Mouse (Mus musculus): ENCODE data around the gene Bst2. TPM values are rescaled to one million over a fixed set of nuclear protein-coding genes. Genes with fewer than 3 reads are reported as not detected.

Gene Bst2
- polyA plus RNA-seq, 1 experiment = 371 TPM

DNA sequence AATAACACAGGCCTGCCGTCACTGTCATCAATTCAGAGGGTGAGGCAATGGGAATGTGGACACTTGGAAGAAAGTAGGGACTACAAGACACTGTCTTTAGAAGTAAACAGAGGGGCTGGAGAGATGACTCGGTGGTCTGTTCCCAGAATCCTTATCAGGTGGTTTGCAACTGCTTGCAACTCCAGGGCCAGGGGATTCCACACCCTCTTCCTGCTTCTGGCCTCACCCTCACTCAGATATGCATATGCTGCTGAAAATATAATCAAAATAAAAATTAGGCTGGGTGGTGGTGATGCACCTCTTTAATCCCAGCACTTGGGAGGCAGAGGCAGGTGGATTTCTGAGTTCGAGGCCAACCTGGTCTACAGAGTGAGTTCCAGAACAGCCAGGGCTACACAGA is 22.8 kb upstream of the Bst2 start:
- Histone ChIP-seq H3K27ac (ENCODE audit: insufficient read depth, low read length) (no peak overlapping the region), H3K4me1 (ENCODE audit: control insufficient read depth, insufficient read depth, insufficient read length) (peaks cover 11% of the 10 kb centered on the region), H3K4me3 (ENCODE audit: extremely low read depth, insufficient read depth, insufficient read length) (no peak overlapping the region), H3K27me3 (ENCODE audit: control insufficient read depth, insufficient read depth, low read length) (no peaks in the 10 kb centered on the region), H3K36me3 (ENCODE audit: control insufficient read depth, insufficient read depth, low read length) (no peaks in the 10 kb centered on the region)
- no peak for TF ChIP-seq POLR2A (IDR thresholded peaks at IDR 0.05; ENCODE audit: low read depth, low read length)
- no peak for TF ChIP-seq CTCF (IDR thresholded peaks at IDR 0.05; ENCODE audit: extremely low read depth, insufficient read depth, insufficient read length, insufficient replicate concordance)
- no peak for DNase-seq (ENCODE audit: low read depth in 1 of 2, low spot score in 2 of 2)
- WGBS = 81% methylated on average over 3 of the region's 3 CpGs

DNA sequence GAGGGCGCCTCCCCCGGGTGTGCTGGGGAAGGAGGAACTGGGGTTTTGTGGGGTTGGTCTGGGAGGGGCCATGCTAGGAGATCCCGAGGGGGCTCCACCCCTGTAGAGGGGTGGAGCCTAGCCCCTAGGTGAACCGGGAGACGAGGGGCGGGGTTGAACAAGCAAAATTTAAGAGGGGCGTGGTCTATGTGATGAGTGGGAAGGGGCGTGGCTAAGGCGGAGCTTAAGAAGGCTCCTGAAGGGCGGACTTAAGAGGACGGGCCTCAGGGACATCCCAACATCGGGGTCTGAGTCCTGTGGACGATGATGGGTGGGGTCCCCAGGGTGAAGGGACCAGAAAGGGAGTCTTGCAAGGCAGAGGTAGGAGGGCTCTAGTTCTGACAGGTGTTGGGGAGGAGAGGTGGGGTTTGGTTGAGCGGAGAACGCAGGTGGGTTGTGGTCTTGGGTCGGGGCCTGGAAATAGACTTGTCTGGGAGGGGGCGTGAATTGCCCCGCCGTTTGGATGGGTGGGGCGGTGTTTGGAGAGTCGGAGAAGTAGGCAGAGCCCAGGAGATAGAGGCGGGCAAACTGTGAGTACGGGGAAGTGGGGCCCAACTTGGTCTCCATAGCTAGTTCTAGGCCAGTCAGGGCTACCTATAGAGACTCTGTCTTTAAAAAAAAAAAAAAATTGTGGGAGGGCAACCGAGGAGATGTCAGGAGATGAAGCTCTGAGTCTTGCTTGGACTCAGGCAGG is 21.9 kb upstream of the Bst2 start:
- Histone ChIP-seq H3K4me3 (ENCODE audit: extremely low read depth, insufficient read depth, insufficient read length) (peak overlapping the region; percentile 58; the same call in 1 of the 2 replicates), H3K4me1 (ENCODE audit: control insufficient read depth, insufficient read depth, insufficient read length) (peaks cover 11% of the 10 kb centered on the region), H3K27ac (ENCODE audit: insufficient read depth, low read length) (0 out of 2 replicates have a peak overlapping the region, but pooled peaks have one; percentile 29), H3K36me3 (ENCODE audit: control insufficient read depth, insufficient read depth, low read length) (no peaks in the 10 kb centered on the region), H3K27me3 (ENCODE audit: control insufficient read depth, insufficient read depth, low read length) (no peaks in the 10 kb centered on the region)
- peak; percentile 53 to 66 for DNase-seq (ENCODE audit: low read depth in 1 of 2, low spot score in 2 of 2)
- 0 out of 2 replicates have a peak, but pooled peaks have one; percentile 10 for TF ChIP-seq CTCF (IDR thresholded peaks at IDR 0.05; ENCODE audit: extremely low read depth, insufficient read depth, insufficient read length, insufficient replicate concordance)
- TF ChIP-seq POLR2A (IDR thresholded peaks at IDR 0.05; ENCODE audit: low read depth, low read length) = no peak
- 5% methylated on average over 24 of the region's 24 CpGs for WGBS

DNA sequence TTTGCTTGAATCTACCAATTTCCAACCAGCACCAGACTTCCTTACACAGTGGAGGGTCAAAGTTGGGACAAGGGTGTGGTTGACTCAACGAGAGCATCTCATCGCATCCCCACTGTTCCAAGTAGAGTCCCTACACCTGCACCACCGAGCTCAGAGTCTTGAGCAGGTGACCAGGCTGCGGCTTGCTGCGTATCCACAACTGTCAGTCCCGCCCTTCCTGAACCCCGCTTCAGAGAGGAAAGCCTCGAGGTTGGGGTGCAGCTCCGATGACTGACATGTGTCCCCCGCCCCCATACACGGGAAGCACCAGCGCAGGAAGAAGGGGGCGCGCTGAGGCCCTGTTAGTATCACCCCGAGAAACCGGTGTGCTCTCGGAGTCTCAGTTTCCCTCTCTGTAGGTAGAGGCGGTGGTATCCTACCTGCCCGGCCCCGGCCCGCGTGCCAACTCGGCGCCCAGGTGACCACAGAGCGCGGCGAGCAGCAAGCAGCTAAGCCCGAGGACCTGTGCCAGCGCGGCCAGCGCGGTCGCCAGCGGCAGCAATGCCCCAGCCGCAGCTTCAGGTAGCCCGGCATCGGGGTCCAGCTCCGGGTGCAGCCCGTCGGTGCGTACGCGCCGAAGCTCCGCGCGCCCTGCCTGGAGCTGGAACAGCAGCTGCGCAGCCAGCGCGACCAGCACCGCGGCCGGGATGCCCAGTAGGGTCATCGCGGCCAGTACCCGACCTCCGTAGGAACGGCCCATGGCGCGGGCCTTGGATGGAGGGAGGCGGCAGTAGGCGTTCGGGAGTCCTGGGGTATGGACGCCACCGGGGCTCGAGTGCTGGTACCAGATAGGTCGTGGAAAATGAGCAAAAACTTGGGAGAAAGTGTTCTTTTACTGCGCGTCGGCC is 21.1 kb upstream of the Bst2 start, which contains the start of gene Tmem221:
Tmem221 (minus strand) TSS at position 801 of the 887 bp plus-strand sequence.
- H3K4me1 ChIP-seq (ENCODE audit: control insufficient read depth, insufficient read depth, insufficient read length) = peaks cover 11% of the 10 kb centered on the region
- 4% methylated on average over 70 of the region's 70 CpGs for WGBS
- DNase-seq (ENCODE audit: low read depth in 1 of 2, low spot score in 2 of 2) = no peak
- no peaks in the 10 kb centered on the region for H3K36me3 ChIP-seq (ENCODE audit: control insufficient read depth, insufficient read depth, low read length)
- TF ChIP-seq CTCF (IDR thresholded peaks at IDR 0.05; ENCODE audit: extremely low read depth, insufficient read depth, insufficient read length, insufficient replicate concordance) = no peak
- TF ChIP-seq POLR2A (IDR thresholded peaks at IDR 0.05; ENCODE audit: low read depth, low read length) = peak; percentile 16; the same call in 1 of the 2 replicates
- peak within 1 kb of the TSS; percentile 58 for H3K4me3 ChIP-seq (ENCODE audit: extremely low read depth, insufficient read depth, insufficient read length)
- peak within 1 kb of the TSS; percentile 29; the same call in 1 of the 2 replicates for H3K27ac ChIP-seq (ENCODE audit: insufficient read depth, low read length)
- H3K27me3 ChIP-seq (ENCODE audit: control insufficient read depth, insufficient read depth, low read length) = no peaks in the 10 kb centered on the region

DNA sequence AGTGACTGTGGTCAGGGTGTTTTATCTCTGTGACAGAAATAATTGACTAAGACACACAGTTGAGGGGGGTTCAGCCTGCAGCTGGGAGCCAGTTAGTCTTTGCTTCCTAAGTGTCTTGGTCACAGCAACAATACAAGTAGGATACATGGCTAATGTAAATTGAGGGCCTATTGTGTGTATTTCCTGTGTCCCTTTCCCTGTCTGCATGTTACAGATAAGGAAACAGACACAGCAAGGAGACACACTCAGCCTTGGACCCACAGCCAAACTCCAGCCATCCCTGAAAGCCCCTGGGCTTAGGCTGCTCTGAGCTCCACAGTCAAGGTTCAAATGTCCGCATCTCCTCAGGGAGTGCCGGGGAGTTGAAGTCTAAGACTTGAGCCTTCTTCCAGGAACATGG is 17.4 kb upstream of the Bst2 start:
- 85% methylated on average over 2 of the region's 2 CpGs for WGBS
- Histone ChIP-seq H3K4me3 (ENCODE audit: extremely low read depth, insufficient read depth, insufficient read length) (no peak overlapping the region), H3K27ac (ENCODE audit: insufficient read depth, low read length) (no peak overlapping the region), H3K36me3 (ENCODE audit: control insufficient read depth, insufficient read depth, low read length) (no peaks in the 10 kb centered on the region), H3K27me3 (ENCODE audit: control insufficient read depth, insufficient read depth, low read length) (no peaks in the 10 kb centered on the region), H3K4me1 (ENCODE audit: control insufficient read depth, insufficient read depth, insufficient read length) (peaks cover 7% of the 10 kb centered on the region)
- no peak for TF ChIP-seq POLR2A (IDR thresholded peaks at IDR 0.05; ENCODE audit: low read depth, low read length)
- no peak for TF ChIP-seq CTCF (IDR thresholded peaks at IDR 0.05; ENCODE audit: extremely low read depth, insufficient read depth, insufficient read length, insufficient replicate concordance)
- no peak for DNase-seq (ENCODE audit: low read depth in 1 of 2, low spot score in 2 of 2)

DNA sequence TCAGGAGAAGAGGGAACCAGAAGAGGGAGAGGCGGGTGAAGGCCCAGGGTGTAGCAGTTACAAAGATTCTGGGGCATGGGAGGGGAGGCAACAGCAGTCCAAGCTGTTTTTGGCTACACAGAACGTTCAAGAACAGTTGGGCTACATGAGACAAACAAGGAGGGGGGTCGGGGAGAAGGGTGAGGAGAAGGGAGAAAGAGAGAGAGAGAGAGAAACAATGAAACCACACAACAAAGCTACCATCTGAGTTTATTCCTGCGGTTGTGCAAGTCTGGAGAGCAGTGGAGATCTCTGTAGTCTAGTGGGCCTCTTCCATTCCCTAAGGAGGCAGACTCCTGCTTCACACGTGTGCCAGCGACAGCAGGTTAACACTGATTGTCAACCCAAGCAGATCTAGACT is 16.7 kb upstream of the Bst2 start:
- DNase-seq (ENCODE audit: low read depth in 1 of 2, low spot score in 2 of 2) = no peak
- H3K4me1 ChIP-seq (ENCODE audit: control insufficient read depth, insufficient read depth, insufficient read length) = peaks cover 7% of the 10 kb centered on the region
- 73% methylated on average over 6 of the region's 6 CpGs for whole genome bisulfite sequencing

DNA sequence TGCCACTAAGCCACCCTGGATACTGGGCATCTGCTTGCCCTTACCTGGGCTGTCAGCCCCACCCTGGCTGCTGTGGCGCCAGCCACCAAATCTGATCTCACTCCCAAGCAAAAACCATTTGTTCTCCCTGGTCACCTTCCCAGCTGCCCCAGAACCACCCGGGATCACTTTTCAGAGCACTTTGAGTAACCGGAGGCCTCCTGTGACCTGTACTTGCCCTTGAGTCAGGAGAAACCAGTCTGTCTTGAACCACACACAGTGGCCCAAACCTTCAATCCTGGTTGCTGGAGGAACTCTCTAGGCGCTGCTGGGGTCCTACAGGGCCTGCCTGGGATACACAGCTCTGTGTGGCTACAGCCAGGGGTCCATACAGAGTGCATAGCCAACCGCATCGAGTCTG is 15.5 kb upstream of the Bst2 start:
- H3K4me1 ChIP-seq (ENCODE audit: control insufficient read depth, insufficient read depth, insufficient read length) = no peaks in the 10 kb centered on the region
- TF ChIP-seq POLR2A (IDR thresholded peaks at IDR 0.05; ENCODE audit: low read depth, low read length) (no peak), CTCF (IDR thresholded peaks at IDR 0.05; ENCODE audit: extremely low read depth, insufficient read depth, insufficient read length, insufficient replicate concordance) (no peak)
- 85% methylated on average over 6 of the region's 6 CpGs for WGBS

More for the DNA sequence above, 16.7 kb upstream of the Bst2 start:
- no peak for TF ChIP-seq POLR2A (IDR thresholded peaks at IDR 0.05; ENCODE audit: low read depth, low read length)
- TF ChIP-seq CTCF (IDR thresholded peaks at IDR 0.05; ENCODE audit: extremely low read depth, insufficient read depth, insufficient read length, insufficient replicate concordance) = no peak
- H3K27me3 ChIP-seq (ENCODE audit: control insufficient read depth, insufficient read depth, low read length) = no peaks in the 10 kb centered on the region
- H3K4me3 ChIP-seq (ENCODE audit: extremely low read depth, insufficient read depth, insufficient read length) = no peak overlapping the region
- H3K27ac ChIP-seq (ENCODE audit: insufficient read depth, low read length) = no peak overlapping the region
- H3K36me3 ChIP-seq (ENCODE audit: control insufficient read depth, insufficient read depth, low read length) = no peaks in the 10 kb centered on the region

More for the DNA sequence above, 15.5 kb upstream of the Bst2 start:
- no peak for DNase-seq (ENCODE audit: low read depth in 1 of 2, low spot score in 2 of 2)
- Histone ChIP-seq H3K27ac (ENCODE audit: insufficient read depth, low read length) (no peak overlapping the region), H3K36me3 (ENCODE audit: control insufficient read depth, insufficient read depth, low read length) (peaks cover 2% of the 10 kb centered on the region), H3K4me3 (ENCODE audit: extremely low read depth, insufficient read depth, insufficient read length) (no peak overlapping the region), H3K27me3 (ENCODE audit: control insufficient read depth, insufficient read depth, low read length) (no peaks in the 10 kb centered on the region)

All from spleen, adult 2 months (tissue).